Mouse (Mus musculus) erythroblast, embryonic 14.5 days (primary cell): Measurements from ENCODE around the gene Ccl7. TPM values are rescaled to one million over a fixed set of nuclear protein-coding genes. Genes with fewer than 3 reads are reported as not detected.

Experiments used
- H3K27me3 ChIP-seq: 2 replicates; pipeline ENCODE4 v1.6.1; 2012; ENCODE audit warnings: inconsistent platforms; ENCODE audit not compliant: control insufficient read depth
- H3K36me3 ChIP-seq: 2 replicates; pipeline ENCODE4 v1.6.1; 2012; ENCODE audit warnings: mild to moderate bottlenecking, inconsistent platforms; ENCODE audit not compliant: control insufficient read depth
- H3K4me1 ChIP-seq: 2 replicates; pipeline ENCODE4 v1.6.1; 2012; ENCODE audit warnings: inconsistent platforms; ENCODE audit not compliant: control insufficient read depth
- H3K4me3 ChIP-seq: replicated peaks from 2 replicates; pipeline ENCODE3; 2012; ENCODE audit warnings: moderate library complexity, mild to moderate bottlenecking, inconsistent platforms
- H3K9me3 ChIP-seq: 2 replicates; pipeline ENCODE4 v1.6.1; 2012; ENCODE audit warnings: low read length, inconsistent platforms, mixed read lengths; ENCODE audit not compliant: control insufficient read depth
- GATA1 ChIP-seq: IDR thresholded peaks from 2 replicates; pipeline ENCODE4 v1.6.1; 2012; ENCODE audit warnings: low read length, inconsistent platforms, mixed read lengths
- TAL1 ChIP-seq: IDR thresholded peaks from 3 replicates; pipeline ENCODE4 v1.6.1; 2012; ENCODE audit warnings: low read length, inconsistent platforms, mixed read lengths
- polyA plus RNA-seq: library from polyadenylated mRNA; stranded (reverse); fragments of >175 nt; gene quantifications from 2 replicates; pipeline ENCODE4 v1.2.3, GENCODE M21; 2012

Ccl7 gene
- polyA plus RNA-seq, 1 experiment: not detected

DNA sequence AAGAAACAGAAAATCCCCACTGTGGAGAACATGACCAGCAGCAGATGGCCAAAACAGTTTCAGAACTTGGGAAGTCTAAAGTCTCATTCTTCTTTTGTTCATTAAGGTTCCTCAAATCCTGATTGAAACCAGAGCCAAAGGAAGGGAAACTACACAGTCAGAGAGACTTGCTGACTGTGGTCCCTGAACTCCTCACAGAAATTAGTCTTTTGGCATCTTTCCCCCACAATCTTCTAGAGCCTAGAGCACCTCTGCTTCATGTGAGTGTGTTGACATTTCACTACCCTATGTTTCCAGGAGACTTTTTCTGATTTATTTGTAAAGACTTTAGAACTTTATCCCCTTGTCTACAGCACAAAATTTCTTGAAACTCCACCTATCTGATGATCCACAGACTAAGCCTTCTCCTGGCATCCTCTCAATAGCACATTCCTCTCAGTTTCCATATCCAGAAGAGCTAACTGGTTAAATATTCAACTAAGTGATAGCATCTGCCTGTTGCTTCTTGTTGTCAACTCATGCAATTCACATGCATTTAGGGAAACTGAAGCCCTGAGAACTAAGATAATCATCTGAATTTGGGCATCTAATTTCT lies 32.7 kb downstream of the Ccl7 start:
- no peak for TF ChIP-seq GATA1
- no peak for TF ChIP-seq TAL1
- Histone ChIP-seq H3K36me3 (no peaks in the 10 kb centered on the region), H3K4me3 (no peak overlapping the region), H3K27me3 (no peaks in the 10 kb centered on the region), H3K9me3 (peaks cover 3% of the 10 kb centered on the region), H3K4me1 (no peaks in the 10 kb centered on the region)

- no peaks in the 10 kb centered on the region for H3K4me1 ChIP-seq
- H3K4me3 ChIP-seq: no peak overlapping the region
- H3K27me3 ChIP-seq: no peaks in the 10 kb centered on the region
- TF ChIP-seq TAL1 (no peak), GATA1 (no peak)
- H3K9me3 ChIP-seq: peaks cover 3% of the 10 kb centered on the region
- no peaks in the 10 kb centered on the region for H3K36me3 ChIP-seq
Observed at GRCm38 (mm10) chr11:82080865-82081264, 35.4 kb downstream of the Ccl7 start.

DNA sequence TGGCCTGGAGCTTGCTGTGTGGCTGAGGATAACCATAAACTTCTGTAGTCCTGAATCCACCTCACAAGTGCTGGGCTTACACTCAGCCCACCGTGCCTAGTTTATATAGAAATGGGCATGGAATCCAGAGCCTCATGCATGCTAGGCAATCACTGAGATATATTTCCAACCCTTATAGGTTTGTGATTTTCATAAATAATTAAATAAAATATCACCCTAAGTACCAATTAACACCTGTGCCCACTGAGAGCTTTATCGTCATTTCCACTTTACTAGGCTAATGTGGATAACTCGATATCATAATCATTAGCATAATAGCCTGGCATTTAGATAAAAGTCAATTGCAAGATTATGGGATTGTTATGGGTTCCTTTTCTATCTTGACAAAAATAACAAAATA lies 38.8 kb downstream of the Ccl7 start:
- Histone ChIP-seq H3K27me3 (no peaks in the 10 kb centered on the region), H3K36me3 (no peaks in the 10 kb centered on the region), H3K4me1 (no peaks in the 10 kb centered on the region), H3K9me3 (no peaks in the 10 kb centered on the region), H3K4me3 (no peak overlapping the region)
- TF ChIP-seq GATA1: no peak
- TF ChIP-seq TAL1: no peak

Other genes starting within 250 kb of the Ccl7 start
- not detected in 2 replicates for gene 5530401A14Rik, start 185.0 kb upstream of the Ccl7 start, polyA plus RNA-seq
- not detected in 2 replicates for gene Asic2, start 77.3 kb upstream of the Ccl7 start, polyA plus RNA-seq
- gene Ccl2, start 10.1 kb upstream of the Ccl7 start, polyA plus RNA-seq: not detected in 2 replicates
- not detected in 2 replicates for gene Gm17268, start 7.2 kb upstream of the Ccl7 start, polyA plus RNA-seq
- not detected in 2 replicates for gene Ccl11, start 12.1 kb downstream of the Ccl7 start, polyA plus RNA-seq
- gene Ccl12, start 56.1 kb downstream of the Ccl7 start, polyA plus RNA-seq: not detected in 2 replicates
- not detected in 2 replicates for gene Ccl8, start 69.5 kb downstream of the Ccl7 start, polyA plus RNA-seq